Mouse (Mus musculus) retina, embryonic 14.5 days (tissue): ENCODE measurements around the gene Ovol1.

Experiments used
- DNase-seq: peaks from one replicate; pipeline ENCODE4 v3.0.0-alpha.2; 2015; ENCODE audit warnings: low spot score

Ovol1 gene

GRCm38 (mm10) chr19:5560457-5561041 lies at the start of gene Ovol1:
Gene Ovol1 (minus strand): TSS chr19:5560646.
- DNase-seq, result peak; percentile 50

- peak; percentile 91 for DNase-seq
These were observed 49.3 kb upstream of the Ovol1 start, which contains the start of gene Kat5 for GRCm38 (mm10) chr19:5609547-5610404. Gene Kat5 (minus strand): TSS chr19:5610237.

GRCm38 (mm10) chr19:5609171-5609546 lies 48.7 kb upstream of the Ovol1 start:
- no peak for DNase-seq

GRCm38 (mm10) chr19:5608707-5609106 lies 48.3 kb upstream of the Ovol1 start:
- DNase-seq, result no peak

GRCm38 (mm10) chr19:5607705-5608410 lies 47.4 kb upstream of the Ovol1 start:
- DNase-seq, result no peak

- peak; percentile 21 for DNase-seq
These were observed 45.8 kb upstream of the Ovol1 start for GRCm38 (mm10) chr19:5606196-5606595.

GRCm38 (mm10) chr19:5605126-5605525 lies 44.7 kb upstream of the Ovol1 start:
- DNase-seq, result no peak

GRCm38 (mm10) chr19:5603664-5604063 lies 43.2 kb upstream of the Ovol1 start:
- DNase-seq, result no peak

- DNase-seq, result peak; percentile 85
These were observed 41.5 kb upstream of the Ovol1 start, which contains the start of gene Rnaseh2c for GRCm38 (mm10) chr19:5601752-5602541. Gene Rnaseh2c (plus strand): TSS chr19:5601873.

- DNase-seq, result no peak
These were observed 38.8 kb upstream of the Ovol1 start for GRCm38 (mm10) chr19:5599224-5599623.

GRCm38 (mm10) chr19:5591888-5592287 lies 31.4 kb upstream of the Ovol1 start:
- no peak for DNase-seq

GRCm38 (mm10) chr19:5589159-5589558 lies 28.7 kb upstream of the Ovol1 start:
- no peak for DNase-seq

- no peak for DNase-seq
These were observed 21.5 kb upstream of the Ovol1 start for GRCm38 (mm10) chr19:5581995-5582394.

GRCm38 (mm10) chr19:5580776-5581175 lies 20.3 kb upstream of the Ovol1 start:
- DNase-seq, result no peak

- DNase-seq, result no peak
These were observed 19.5 kb upstream of the Ovol1 start for GRCm38 (mm10) chr19:5579971-5580370.

- DNase-seq, result no peak
These were observed 14.9 kb upstream of the Ovol1 start for GRCm38 (mm10) chr19:5575336-5575735.

- DNase-seq, result no peak
These were observed 12.1 kb upstream of the Ovol1 start for GRCm38 (mm10) chr19:5572331-5573125.

- DNase-seq, result no peak
These were observed 11.4 kb upstream of the Ovol1 start for GRCm38 (mm10) chr19:5571831-5572230.

- DNase-seq, result no peak
These were observed 10.2 kb upstream of the Ovol1 start for GRCm38 (mm10) chr19:5570353-5571246.

GRCm38 (mm10) chr19:5569521-5569920 lies 9.1 kb upstream of the Ovol1 start:
- no peak for DNase-seq
